Mouse (Mus musculus) neural tube, embryonic 15.5 days (tissue): ENCODE measurements at regions not wholly inside any gene's neighbourhood (a gene's known extent, or its start where the extent isn't known, plus 50 kb on each side); places are given as distances from the start of the nearest gene placed in this dataset.

ENCODE experiments used
- ATAC-seq: fragments of 200-750 bp; cut with Nextera tagmentation; 2 replicates; pipeline ENCODE4 v1.8.0; 2017; ENCODE audit warnings: mild to moderate bottlenecking, moderate TSS enrichment, moderate library complexity; ENCODE audit not compliant: low FRiP score
- H3K27ac ChIP-seq: fragments of 300-500 bp; sonication (generic); replicated peaks from 2 replicates; pipeline ENCODE4 v1.5.1; 2015; ENCODE audit warnings: mild to moderate bottlenecking, inconsistent platforms
- H3K27me3 ChIP-seq: fragments of 300-500 bp; sonication (generic); replicated peaks from 2 replicates; pipeline ENCODE4 v1.6.1; 2015; ENCODE audit warnings: inconsistent platforms
- H3K36me3 ChIP-seq: fragments of 300-500 bp; sonication (generic); 2 replicates; pipeline ENCODE4 v1.6.1; 2015; ENCODE audit warnings: inconsistent platforms
- H3K4me1 ChIP-seq: fragments of 300-500 bp; sonication (generic); 2 replicates; pipeline ENCODE4 v1.6.1; 2015; ENCODE audit warnings: inconsistent platforms
- H3K4me2 ChIP-seq: fragments of 300-500 bp; sonication (generic); 2 replicates; pipeline ENCODE4 v1.6.1; 2015; ENCODE audit warnings: inconsistent platforms, mild to moderate bottlenecking, moderate library complexity
- H3K4me3 ChIP-seq: fragments of 300-500 bp; sonication (generic); replicated peaks from 2 replicates; pipeline ENCODE4 v1.5.1; 2015; ENCODE audit warnings: mild to moderate bottlenecking, inconsistent platforms
- H3K9ac ChIP-seq: fragments of 300-500 bp; sonication (generic); replicated peaks from 2 replicates; pipeline ENCODE4 v1.6.1; 2015; ENCODE audit warnings: mild to moderate bottlenecking, inconsistent platforms
- H3K9me3 ChIP-seq: fragments of 300-500 bp; sonication (generic); replicated peaks from 2 replicates; pipeline ENCODE4 v1.6.1; 2016; ENCODE audit warnings: inconsistent platforms
- WGBS: fragments of 180-500 bp; shearing (Covaris S2); methylation state at CpG from one replicate; pipeline ENCODE4 v1.1.7; 2015; ENCODE audit warnings: mixed read lengths; 5-methylcytosine and 5-hydroxymethylcytosine counted together

DNA sequence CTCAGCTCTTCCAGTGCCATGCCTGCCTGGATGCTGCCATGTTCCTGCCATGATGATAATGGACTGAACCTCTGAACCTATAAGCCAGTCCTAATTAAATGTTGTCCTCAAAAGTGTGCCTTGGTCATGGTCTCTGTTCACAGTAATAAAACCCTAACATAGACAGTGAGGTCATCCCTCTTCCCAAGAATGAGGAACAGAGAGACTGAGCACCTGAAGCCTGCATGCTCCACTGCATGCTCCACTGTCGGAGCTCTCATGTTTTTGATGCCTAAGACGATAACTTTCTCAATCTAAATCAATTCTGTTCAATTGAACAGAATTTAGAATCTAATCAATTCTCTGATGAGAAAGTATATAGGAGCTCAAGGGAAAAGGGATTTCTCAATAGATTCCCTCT is 71.1 kb upstream of the Cxcr4 start:
- ATAC-seq: no peak
- H3K36me3 ChIP-seq: no peaks in the 10 kb centered on the region
- H3K27me3 ChIP-seq: no peaks in the 10 kb centered on the region
- no peak overlapping the region for H3K9ac ChIP-seq
- no peak overlapping the region for H3K27ac ChIP-seq
- H3K4me3 ChIP-seq: no peak overlapping the region
- no peaks in the 10 kb centered on the region for H3K4me1 ChIP-seq
- H3K4me2 ChIP-seq: no peak overlapping the region
- H3K9me3 ChIP-seq: no peaks in the 10 kb centered on the region
- WGBS: 94% methylated on average over 2 of the region's 2 CpGs

DNA sequence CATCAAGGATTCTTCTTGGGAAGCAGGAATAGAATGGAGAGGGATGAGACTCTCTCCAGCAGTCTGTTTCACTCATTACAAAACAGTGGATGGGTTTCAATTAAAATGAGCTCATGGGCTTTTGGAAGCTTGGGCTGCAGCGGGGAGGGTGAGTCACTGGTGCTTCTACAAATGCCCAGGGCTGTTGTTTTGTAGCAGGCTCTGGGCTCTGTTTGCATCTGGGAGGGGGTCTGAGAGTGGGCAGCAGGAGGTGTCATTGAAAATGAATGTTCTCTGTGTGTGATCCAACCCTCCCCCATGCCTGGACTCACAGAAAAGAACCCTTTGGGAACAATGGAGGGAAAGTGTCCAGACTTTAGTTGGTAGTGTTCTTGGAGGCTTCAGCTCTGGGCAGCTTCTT is 67.8 kb upstream of the Cxcr4 start:
- Histone ChIP-seq H3K36me3 (no peaks in the 10 kb centered on the region), H3K9me3 (no peaks in the 10 kb centered on the region), H3K4me1 (no peaks in the 10 kb centered on the region), H3K27ac (no peak overlapping the region), H3K4me3 (no peak overlapping the region), H3K9ac (no peak overlapping the region), H3K4me2 (no peak overlapping the region), H3K27me3 (no peaks in the 10 kb centered on the region)
- ATAC-seq: no peak
- WGBS: 29% methylated on average over 1 of the region's 1 CpGs

DNA sequence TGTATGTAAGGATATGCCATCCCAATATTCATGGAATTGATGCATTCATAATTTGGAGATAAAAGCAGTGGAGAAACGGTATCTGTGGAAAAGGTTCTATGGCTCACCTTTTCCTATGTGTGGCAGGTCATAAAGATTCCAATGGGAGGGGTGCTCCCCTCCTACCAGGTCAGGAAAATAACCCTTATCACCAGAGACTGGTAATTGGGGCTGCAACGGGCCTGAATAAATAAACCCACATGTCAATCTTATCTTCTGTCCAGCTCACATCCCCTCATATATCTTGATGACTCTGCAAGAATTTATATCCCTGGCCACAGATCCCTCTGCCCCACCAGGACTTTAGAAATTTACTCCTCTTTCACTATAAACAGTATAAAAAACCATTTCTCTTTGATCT is 66.7 kb upstream of the Cxcr4 start:
- Histone ChIP-seq H3K36me3 (no peaks in the 10 kb centered on the region), H3K9me3 (no peaks in the 10 kb centered on the region), H3K27me3 (no peaks in the 10 kb centered on the region), H3K4me1 (no peaks in the 10 kb centered on the region), H3K4me3 (no peak overlapping the region), H3K9ac (no peak overlapping the region), H3K4me2 (no peak overlapping the region), H3K27ac (no peak overlapping the region)
- WGBS: 57% methylated on average over 2 of the region's 2 CpGs
- no peak for ATAC-seq

DNA sequence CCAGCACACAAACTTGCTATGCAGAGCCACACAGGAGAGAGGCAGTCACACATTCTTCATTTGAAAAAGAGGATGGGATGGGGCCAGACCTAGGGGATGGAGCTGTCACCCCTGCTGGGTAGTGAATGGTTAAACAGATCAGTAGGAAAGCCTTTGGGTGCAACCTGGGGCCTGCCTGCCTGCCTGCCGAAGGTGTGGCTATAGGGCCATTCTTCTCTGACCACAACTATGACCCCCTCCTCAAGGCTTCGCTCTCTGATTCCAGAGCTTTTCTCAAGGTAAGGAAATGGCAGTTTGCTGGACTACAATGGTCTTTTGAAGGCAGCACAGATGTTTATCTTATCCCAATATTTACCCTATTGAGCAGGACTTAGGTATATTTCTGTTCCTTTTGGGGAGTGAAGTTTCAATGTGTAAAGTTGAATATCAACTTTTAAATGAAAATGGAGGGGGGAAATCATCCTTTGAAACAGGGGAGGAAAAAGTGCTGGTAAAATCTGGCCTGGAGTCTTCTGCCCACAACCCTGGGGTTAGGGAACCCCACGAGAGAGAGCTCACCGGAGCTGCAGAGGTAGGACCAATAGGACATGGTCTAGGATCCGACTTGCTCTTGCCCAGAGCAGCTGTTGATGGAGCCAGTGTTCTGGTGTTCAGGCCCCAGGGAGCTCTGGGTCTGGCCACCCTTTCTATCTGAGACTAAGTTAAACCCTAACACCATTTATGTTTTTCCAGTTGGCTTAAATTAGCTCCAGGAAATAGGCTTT is 62.2 kb upstream of the Cxcr4 start:
- Histone ChIP-seq H3K9me3 (no peaks in the 10 kb centered on the region), H3K4me2 (no peak overlapping the region), H3K36me3 (no peaks in the 10 kb centered on the region), H3K9ac (no peak overlapping the region), H3K27me3 (no peaks in the 10 kb centered on the region), H3K4me3 (no peak overlapping the region), H3K27ac (no peak overlapping the region), H3K4me1 (peaks cover 6% of the 10 kb centered on the region)
- WGBS: 72% methylated on average over 5 of the region's 5 CpGs
- no peak for ATAC-seq

DNA sequence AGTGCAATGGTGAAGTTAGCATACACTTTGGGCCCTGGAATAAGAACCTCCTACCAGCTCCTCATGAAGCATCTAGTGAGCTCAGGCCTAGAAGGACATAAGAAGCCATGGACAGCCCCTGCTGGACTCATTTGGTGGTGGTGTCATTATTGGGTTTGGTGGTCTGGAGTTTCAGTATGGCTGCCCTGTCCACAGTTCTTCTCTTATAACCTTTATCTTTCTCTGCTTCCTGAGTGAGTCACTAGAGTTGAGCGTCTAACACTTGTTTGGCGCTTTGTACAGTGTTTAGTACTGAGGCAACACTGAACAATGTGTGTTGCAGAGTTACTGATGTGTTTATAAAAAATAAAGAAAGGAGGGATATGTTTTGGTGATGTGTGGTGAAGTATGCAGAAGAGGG is 58.5 kb upstream of the Cxcr4 start:
- Histone ChIP-seq H3K27me3 (no peaks in the 10 kb centered on the region), H3K4me1 (peaks cover 6% of the 10 kb centered on the region), H3K9ac (no peak overlapping the region), H3K36me3 (no peaks in the 10 kb centered on the region), H3K27ac (no peak overlapping the region), H3K9me3 (no peaks in the 10 kb centered on the region), H3K4me3 (no peak overlapping the region), H3K4me2 (no peak overlapping the region)
- ATAC-seq: no peak
- 100% methylated on average over 2 of the region's 2 CpGs for WGBS

DNA sequence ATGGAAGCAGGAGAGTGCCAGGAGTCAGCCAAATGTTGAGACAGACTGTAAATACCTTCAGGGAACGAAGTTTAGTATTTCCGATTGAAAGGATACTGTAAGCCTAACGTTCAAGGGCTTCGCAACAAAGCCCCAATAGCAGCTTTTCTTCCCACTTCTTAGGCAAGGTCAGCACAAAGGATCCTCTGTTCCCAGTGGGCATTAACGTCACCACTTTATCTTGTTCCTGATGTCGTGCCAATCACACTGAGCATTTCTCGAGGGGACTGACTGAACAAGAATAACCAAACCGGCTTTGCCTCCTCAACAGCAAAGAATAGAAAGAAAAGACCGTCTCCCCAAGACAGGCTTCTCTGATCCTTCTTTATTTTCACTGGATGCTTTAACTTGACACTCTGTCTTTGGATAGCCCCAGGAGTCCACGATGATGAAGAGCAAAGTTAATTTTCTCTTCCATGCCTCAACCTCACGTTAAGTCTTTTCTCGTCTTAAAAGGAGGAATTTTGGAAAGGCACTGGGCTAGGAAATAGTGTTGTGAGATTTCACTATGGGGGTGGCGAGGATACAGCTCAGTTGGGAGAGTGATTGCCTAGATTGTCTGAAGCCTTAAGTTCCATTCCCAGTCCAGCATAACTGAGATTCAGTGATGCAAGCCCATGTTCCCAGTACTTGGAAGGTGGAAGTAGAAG is 57.5 kb upstream of the Cxcr4 start:
- peaks cover 6% of the 10 kb centered on the region for H3K4me1 ChIP-seq
- H3K36me3 ChIP-seq: no peaks in the 10 kb centered on the region
- H3K9ac ChIP-seq: no peak overlapping the region
- no peak for ATAC-seq
- WGBS: 28% methylated on average over 13 of the region's 13 CpGs
- H3K27ac ChIP-seq: no peak overlapping the region
- no peaks in the 10 kb centered on the region for H3K9me3 ChIP-seq
- no peak overlapping the region for H3K4me2 ChIP-seq
- H3K4me3 ChIP-seq: no peak overlapping the region
- no peaks in the 10 kb centered on the region for H3K27me3 ChIP-seq

DNA sequence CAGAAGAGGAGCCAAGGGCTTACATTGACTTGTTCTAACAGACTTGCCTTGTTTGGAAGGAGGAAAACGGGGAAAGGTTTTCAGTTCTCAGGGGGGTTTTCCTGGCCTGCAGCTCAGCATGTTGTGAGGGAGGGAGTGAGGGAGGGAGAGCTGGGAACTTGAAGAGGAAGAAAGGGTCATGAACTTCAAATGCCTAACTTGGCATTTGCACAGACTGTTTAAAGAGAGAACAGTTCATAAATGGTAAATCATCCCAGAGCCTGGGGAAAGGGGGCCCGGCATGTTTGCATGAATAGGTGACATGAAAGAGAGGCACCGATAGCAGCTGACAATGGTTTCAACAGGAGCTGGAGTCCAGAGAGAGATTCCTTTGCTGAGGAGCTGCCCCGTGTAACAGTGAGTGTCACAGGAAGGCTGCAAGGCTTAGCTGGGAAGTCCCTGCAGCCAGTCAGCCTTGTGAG is 51.3 kb upstream of the Cxcr4 start:
- 6% methylated on average over 4 of the region's 4 CpGs for WGBS
- Histone ChIP-seq H3K4me3 (no peak overlapping the region), H3K4me2 (no peak overlapping the region), H3K27ac (no peak overlapping the region), H3K4me1 (peaks cover 11% of the 10 kb centered on the region), H3K9ac (no peak overlapping the region), H3K9me3 (no peaks in the 10 kb centered on the region), H3K36me3 (no peaks in the 10 kb centered on the region), H3K27me3 (no peaks in the 10 kb centered on the region)
- ATAC-seq: no peak

DNA sequence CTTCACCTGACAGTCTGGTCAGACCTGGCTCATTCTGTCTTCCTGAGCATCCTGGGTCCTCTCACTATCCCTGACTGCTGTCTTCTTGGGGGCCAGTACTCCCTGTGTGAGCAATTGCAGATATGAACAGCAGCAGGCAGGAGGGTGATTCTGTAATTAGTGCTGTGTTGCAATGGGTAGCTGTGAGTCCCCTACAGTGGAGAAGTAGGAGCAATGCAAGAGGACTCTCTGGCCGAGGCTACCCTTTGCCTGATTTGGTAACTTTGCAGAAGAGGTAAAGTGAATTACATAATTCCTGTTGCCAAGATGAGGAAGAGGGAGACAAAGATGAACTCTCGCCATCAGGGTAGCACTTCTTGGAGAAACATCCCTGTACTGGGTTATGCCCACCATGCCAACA is 50.1 kb upstream of the Cxcr4 start:
- WGBS: 86% methylated on average over 2 of the region's 2 CpGs
- no peak for ATAC-seq
- Histone ChIP-seq H3K27me3 (no peaks in the 10 kb centered on the region), H3K4me1 (peaks cover 11% of the 10 kb centered on the region), H3K9ac (no peak overlapping the region), H3K36me3 (no peaks in the 10 kb centered on the region), H3K4me2 (no peak overlapping the region), H3K27ac (no peak overlapping the region), H3K9me3 (no peaks in the 10 kb centered on the region), H3K4me3 (no peak overlapping the region)
